Mouse (Mus musculus) thymus, postnatal 4 days (tissue): ENCODE data around the gene Sult1d1.
"Not testable (repeated sequence)": the region's sequence is repeated elsewhere in the genome, so short reads cannot be mapped to it uniquely, and the experiment has no call there.

Experiments
- DNase-seq: peaks from one replicate; pipeline ENCODE4 v3.0.0; 2021

Gene Sult1d1

GRCm38 (mm10) chr5:87568845-87569244, at the start of gene Sult1d1:
Sult1d1 (minus strand) TSS chr5:87569027.
- no peak for DNase-seq

GRCm38 (mm10) chr5:87615128-87615390, 46.2 kb upstream of the Sult1d1 start:
- DNase-seq: no peak

GRCm38 (mm10) chr5:87614364-87615127, 45.7 kb upstream of the Sult1d1 start:
- no peak for DNase-seq

GRCm38 (mm10) chr5:87601018-87601417, 32.2 kb upstream of the Sult1d1 start:
- no peak for DNase-seq

- DNase-seq: no peak
Observed at GRCm38 (mm10) chr5:87597891-87598290, 29.1 kb upstream of the Sult1d1 start.

- DNase-seq: no peak
Observed at GRCm38 (mm10) chr5:87591494-87591893, 22.7 kb upstream of the Sult1d1 start, which contains the start of gene Sult1e1. Sult1e1 (minus strand) TSS chr5:87591594.

GRCm38 (mm10) chr5:87589916-87590315, 21.1 kb upstream of the Sult1d1 start:
- DNase-seq: no peak

GRCm38 (mm10) chr5:87580389-87580788, 11.6 kb upstream of the Sult1d1 start:
- DNase-seq: no peak

- DNase-seq: no peak
Observed at GRCm38 (mm10) chr5:87574174-87574573, 5.3 kb upstream of the Sult1d1 start.

- no peak for DNase-seq
Observed at GRCm38 (mm10) chr5:87573490-87573889, 4.7 kb upstream of the Sult1d1 start.

GRCm38 (mm10) chr5:87572781-87573180, 4.0 kb upstream of the Sult1d1 start:
- DNase-seq: no peak

GRCm38 (mm10) chr5:87567306-87567705, 1.5 kb downstream of the Sult1d1 start:
- no peak for DNase-seq

- no peak for DNase-seq
Observed at GRCm38 (mm10) chr5:87562966-87563365, 5.9 kb downstream of the Sult1d1 start.

GRCm38 (mm10) chr5:87562526-87562925, 6.3 kb downstream of the Sult1d1 start:
- no peak for DNase-seq

- no peak for DNase-seq
Observed at GRCm38 (mm10) chr5:87560145-87560544, 8.7 kb downstream of the Sult1d1 start.

- no peak for DNase-seq
Observed at GRCm38 (mm10) chr5:87550935-87551334, 17.9 kb downstream of the Sult1d1 start.

GRCm38 (mm10) chr5:87538111-87538510, 30.7 kb downstream of the Sult1d1 start, which contains the start of gene Sult1b1:
Sult1b1 (minus strand) TSS chr5:87538195.
- no peak for DNase-seq

- DNase-seq: no peak
Observed at GRCm38 (mm10) chr5:87535994-87536644, 32.7 kb downstream of the Sult1d1 start.

GRCm38 (mm10) chr5:87532288-87532687, 36.5 kb downstream of the Sult1d1 start:
- no peak for DNase-seq

GRCm38 (mm10) chr5:87523561-87523960, 45.3 kb downstream of the Sult1d1 start:
- DNase-seq: not testable (repeated sequence)

GRCm38 (mm10) chr5:87505776-87506458, 62.9 kb downstream of the Sult1d1 start:
- DNase-seq: no peak
